Mouse (Mus musculus) forebrain, postnatal 0 days (tissue): Measurements from ENCODE around the gene Pomgnt2. TPM values are rescaled to one million over a fixed set of nuclear protein-coding genes. Genes with fewer than 3 reads are reported as not detected.
A peak's percentile ranks its signal among the peaks of the same experiment; 100 is the strongest.

Source experiments
- ATAC-seq: fragments of 200-750 bp; cut with Nextera tagmentation; 2 replicates; pipeline ENCODE4 v1.8.0; 2017; ENCODE audit warnings: mild to moderate bottlenecking, moderate library complexity
- DNase-seq: peaks from one replicate; pipeline ENCODE4 v3.0.0-alpha.2; 2015
- H3K27ac ChIP-seq: fragments of 300-500 bp; sonication (generic); 2 replicates; pipeline ENCODE4 v1.5.1; 2014; ENCODE audit warnings: low read depth, mild to moderate bottlenecking, antibody characterized with exemption, low read length, moderate library complexity, mixed read lengths
- H3K27me3 ChIP-seq: fragments of 300-500 bp; sonication (generic); 2 replicates; pipeline ENCODE4 v1.6.1; 2014; ENCODE audit warnings: mild to moderate bottlenecking, low read length, mixed read lengths; ENCODE audit not compliant: insufficient read depth
- H3K36me3 ChIP-seq: fragments of 300-500 bp; sonication (generic); 2 replicates; pipeline ENCODE4 v1.6.1; 2014; ENCODE audit warnings: mild to moderate bottlenecking, moderate library complexity; ENCODE audit not compliant: insufficient read depth
- H3K4me1 ChIP-seq: fragments of 300-500 bp; sonication (generic); 2 replicates; pipeline ENCODE4 v1.6.1; 2014; ENCODE audit warnings: antibody characterized with exemption; ENCODE audit not compliant: insufficient read depth
- H3K4me2 ChIP-seq: fragments of 300-500 bp; sonication (generic); 2 replicates; pipeline ENCODE4 v1.6.1; 2014; ENCODE audit warnings: low read depth, mild to moderate bottlenecking, moderate library complexity
- H3K4me3 ChIP-seq: fragments of 300-500 bp; sonication (generic); 2 replicates; pipeline ENCODE4 v1.5.1; 2014; ENCODE audit warnings: low read depth, low read length, mixed read lengths
- H3K9ac ChIP-seq: fragments of 300-500 bp; sonication (generic); 2 replicates; pipeline ENCODE4 v1.6.1; 2014; ENCODE audit warnings: mild to moderate bottlenecking
- H3K9me3 ChIP-seq: fragments of 300-500 bp; sonication (generic); 2 replicates; pipeline ENCODE4 v1.6.1; 2016; ENCODE audit warnings: low read length
- CTCF ChIP-seq: sonication (generic); IDR thresholded peaks from 2 replicates; pipeline ENCODE4 v1.5.1; 2016; ENCODE audit warnings: antibody characterized with exemption, control low read depth, low read depth
- WGBS: fragments of 180-500 bp; shearing (Covaris S2); extraction: QIAGEN DNeasy Blood & Tissue Kit; methylation state at CpG from one replicate; pipeline ENCODE4 v1.1.7; 2014; 5-methylcytosine and 5-hydroxymethylcytosine counted together
- polyA plus RNA-seq: library from polyadenylated mRNA; unstranded; fragments of >200 nt; fragmentation: Nextera tagmentation; extraction: Ambion mirVana; gene quantifications from 2 replicates; pipeline ENCODE4 v1.2.1, GENCODE M21; 2015
- total RNA-seq: library from RNA; depleted of rRNA; stranded (reverse); fragments of >200 nt; gene quantifications from 2 replicates; pipeline ENCODE4 v1.2.3, GENCODE M21; 2014

The Pomgnt2 gene
- total and polyA plus RNA-seq, 2 experiments from 2014 or later: 35.6 to 85.7 TPM

DNA sequence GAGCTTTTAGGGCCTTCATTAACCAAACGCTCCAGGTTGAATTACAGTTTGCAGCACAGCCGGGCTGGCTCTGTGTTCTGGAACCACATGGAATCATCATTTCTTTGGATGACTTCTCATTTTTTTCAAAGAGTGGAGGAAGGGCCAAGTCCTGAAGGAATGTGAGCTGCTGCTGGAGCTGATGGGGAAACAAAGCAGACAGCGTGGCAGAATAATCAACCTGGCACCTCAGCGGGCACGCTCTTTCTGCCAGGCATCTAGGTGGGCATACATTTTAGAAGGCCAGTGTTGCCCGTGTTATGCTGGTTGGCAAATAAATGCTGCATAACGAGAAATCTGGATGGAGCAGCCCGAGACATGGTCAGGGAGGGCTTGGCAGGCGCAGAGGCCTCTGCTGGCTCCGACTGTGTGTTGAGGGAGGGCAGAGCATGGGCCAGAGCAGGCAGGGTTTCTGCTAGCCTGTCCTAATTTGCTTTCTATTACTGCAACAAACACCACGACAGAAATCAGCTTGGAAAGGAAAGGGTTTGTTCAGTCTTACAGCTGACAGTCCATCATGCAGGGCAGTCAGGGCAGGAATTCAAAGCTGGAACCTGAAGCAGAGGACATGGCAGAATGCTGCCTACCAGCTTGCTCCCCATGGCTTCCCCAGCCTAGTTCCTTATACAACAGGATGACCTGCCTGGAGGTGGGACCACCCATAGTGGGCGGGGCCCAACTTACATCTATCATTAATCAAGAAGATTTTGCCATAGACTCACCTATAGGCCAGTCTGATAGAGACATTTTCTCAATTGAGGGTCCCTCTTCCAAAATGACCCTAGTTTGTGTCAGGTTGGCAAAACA lies 22.5 kb downstream of the Pomgnt2 start:
- Histone ChIP-seq H3K36me3 (no peaks in the 10 kb centered on the region; the same call in 1 of the 2 replicates), H3K27ac (peak overlapping the region; percentile 54), H3K9me3 (no peaks in the 10 kb centered on the region), H3K4me3 (no peak overlapping the region), H3K4me1 (0 out of 2 replicates have a peak, but pooled peaks cover 4% of the 10 kb centered on the region), H3K9ac (no peak overlapping the region), H3K27me3 (no peaks in the 10 kb centered on the region), H3K4me2 (no peak overlapping the region)
- DNase-seq (peak; percentile 72), ATAC-seq (peak; percentile 72)
- TF ChIP-seq CTCF: no peak
- 50% methylated on average over 12 of the region's 12 CpGs for WGBS

DNA sequence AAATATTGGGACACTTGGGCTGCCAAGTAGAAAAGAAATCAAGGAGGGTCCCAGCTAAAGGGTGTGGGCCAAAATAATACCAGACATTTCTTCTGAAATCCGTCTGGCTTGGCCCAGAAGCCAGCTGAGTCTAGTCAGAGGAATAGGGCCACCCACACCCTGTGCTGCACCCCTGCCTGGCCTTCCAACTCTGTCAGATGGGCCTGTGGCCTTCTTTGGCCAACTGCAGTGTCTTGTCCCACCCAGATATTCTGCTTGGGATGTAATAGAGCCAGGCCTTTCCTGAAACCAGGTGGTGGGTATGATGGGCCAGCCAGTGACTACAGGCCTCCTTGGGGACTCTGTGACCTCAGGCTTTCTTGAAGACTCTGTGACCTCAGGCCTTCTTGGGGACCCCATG lies 23.7 kb downstream of the Pomgnt2 start:
- Histone ChIP-seq H3K4me1 (0 out of 2 replicates have a peak, but pooled peaks cover 4% of the 10 kb centered on the region), H3K9me3 (no peaks in the 10 kb centered on the region), H3K27ac (no peak overlapping the region), H3K27me3 (no peaks in the 10 kb centered on the region), H3K36me3 (no peaks in the 10 kb centered on the region), H3K9ac (no peak overlapping the region), H3K4me2 (no peak overlapping the region), H3K4me3 (no peak overlapping the region)
- no peak for TF ChIP-seq CTCF
- 44% methylated on average over 1 of the region's 1 CpGs for WGBS
- ATAC-seq (no peak), DNase-seq (no peak)

DNA sequence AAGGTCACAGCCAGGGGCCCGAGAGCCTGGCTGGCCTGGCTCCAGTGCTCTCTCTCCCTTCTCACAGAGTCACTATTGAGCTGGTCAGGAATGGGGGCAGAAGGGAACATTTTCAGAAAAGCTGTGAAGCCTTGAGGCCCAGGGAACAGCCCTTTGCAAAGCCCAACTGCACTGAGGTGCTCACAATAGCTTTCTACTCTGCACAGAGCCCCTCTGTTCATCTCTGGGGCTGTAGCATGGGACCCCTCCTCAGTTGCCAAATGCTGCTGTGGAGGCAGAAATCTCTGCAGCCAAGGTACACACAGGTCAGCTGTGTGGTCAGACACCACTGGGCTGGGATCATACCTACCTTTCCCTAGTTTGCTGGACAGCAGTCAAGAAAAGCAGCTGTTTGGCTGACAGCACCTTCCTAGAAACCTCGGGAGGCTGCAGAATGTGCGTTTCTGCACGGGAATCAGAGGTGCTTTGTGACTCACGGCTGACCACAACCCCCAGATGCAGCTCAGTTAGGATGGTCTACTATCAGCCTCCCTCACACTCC lies 27.0 kb downstream of the Pomgnt2 start:
- H3K36me3 ChIP-seq: no peaks in the 10 kb centered on the region
- H3K27me3 ChIP-seq: no peaks in the 10 kb centered on the region
- WGBS: 50% methylated on average over 5 of the region's 5 CpGs
- ATAC-seq (no peak), DNase-seq (no peak)
- peak overlapping the region; percentile 40 for H3K27ac ChIP-seq
- no peak overlapping the region for H3K4me2 ChIP-seq
- H3K4me3 ChIP-seq: no peak overlapping the region
- H3K9ac ChIP-seq: no peak overlapping the region
- H3K9me3 ChIP-seq: no peaks in the 10 kb centered on the region
- 0 out of 2 replicates have a peak, but pooled peaks cover 4% of the 10 kb centered on the region for H3K4me1 ChIP-seq
- TF ChIP-seq CTCF: no peak

DNA sequence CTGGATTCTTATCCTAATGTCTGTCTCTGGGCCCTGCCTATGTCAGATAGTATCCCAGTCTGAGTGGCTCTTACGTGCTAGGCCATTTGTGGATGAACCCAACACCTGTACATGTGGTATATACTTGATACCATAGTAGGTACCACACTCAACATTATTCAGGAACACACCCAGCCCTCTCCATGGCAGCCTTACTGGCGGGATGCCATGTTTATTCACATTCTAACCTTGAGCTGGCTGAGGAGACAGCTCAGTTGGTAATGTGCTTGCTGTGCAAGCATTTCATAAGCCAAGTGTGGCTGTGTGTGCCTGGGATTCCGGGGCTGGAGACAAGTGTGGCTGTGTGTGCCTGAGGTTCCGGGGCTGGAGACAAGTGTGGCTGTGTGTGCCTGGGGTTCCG lies 28.7 kb downstream of the Pomgnt2 start:
- DNase-seq (no peak), ATAC-seq (no peak)
- WGBS: 73% methylated on average over 5 of the region's 5 CpGs
- Histone ChIP-seq H3K27me3 (no peaks in the 10 kb centered on the region), H3K27ac (no peak overlapping the region), H3K4me3 (no peak overlapping the region), H3K4me1 (no peaks in the 10 kb centered on the region), H3K4me2 (no peak overlapping the region), H3K9me3 (no peaks in the 10 kb centered on the region), H3K9ac (no peak overlapping the region), H3K36me3 (no peaks in the 10 kb centered on the region)
- TF ChIP-seq CTCF: no peak

DNA sequence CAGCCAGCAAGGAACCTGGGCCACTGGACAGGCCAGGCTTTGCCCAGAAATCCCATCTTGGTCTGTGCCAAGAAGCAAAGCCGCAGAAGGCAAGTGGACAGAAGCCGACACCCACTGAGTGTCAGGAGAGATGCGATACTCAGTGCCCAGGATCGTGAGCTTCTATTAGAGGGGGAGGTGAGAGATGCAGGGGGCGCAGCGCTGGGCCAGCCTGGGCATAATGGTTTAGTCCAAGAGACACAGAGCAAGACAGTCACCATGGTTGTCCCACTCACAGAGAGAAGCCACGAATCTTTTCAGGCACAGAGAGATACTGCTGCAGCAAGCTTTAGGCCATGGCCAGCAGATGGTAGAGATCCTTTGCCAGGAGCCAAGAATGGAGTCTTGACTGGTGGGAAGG lies 32.0 kb downstream of the Pomgnt2 start:
- no peak overlapping the region for H3K9ac ChIP-seq
- H3K4me1 ChIP-seq: no peaks in the 10 kb centered on the region
- H3K4me2 ChIP-seq: no peak overlapping the region
- ATAC-seq (no peak), DNase-seq (no peak)
- H3K27ac ChIP-seq: no peak overlapping the region
- 87% methylated on average over 7 of the region's 7 CpGs for WGBS
- no peaks in the 10 kb centered on the region for H3K36me3 ChIP-seq
- TF ChIP-seq CTCF: no peak
- no peaks in the 10 kb centered on the region for H3K9me3 ChIP-seq
- H3K4me3 ChIP-seq: no peak overlapping the region
- no peaks in the 10 kb centered on the region for H3K27me3 ChIP-seq

DNA sequence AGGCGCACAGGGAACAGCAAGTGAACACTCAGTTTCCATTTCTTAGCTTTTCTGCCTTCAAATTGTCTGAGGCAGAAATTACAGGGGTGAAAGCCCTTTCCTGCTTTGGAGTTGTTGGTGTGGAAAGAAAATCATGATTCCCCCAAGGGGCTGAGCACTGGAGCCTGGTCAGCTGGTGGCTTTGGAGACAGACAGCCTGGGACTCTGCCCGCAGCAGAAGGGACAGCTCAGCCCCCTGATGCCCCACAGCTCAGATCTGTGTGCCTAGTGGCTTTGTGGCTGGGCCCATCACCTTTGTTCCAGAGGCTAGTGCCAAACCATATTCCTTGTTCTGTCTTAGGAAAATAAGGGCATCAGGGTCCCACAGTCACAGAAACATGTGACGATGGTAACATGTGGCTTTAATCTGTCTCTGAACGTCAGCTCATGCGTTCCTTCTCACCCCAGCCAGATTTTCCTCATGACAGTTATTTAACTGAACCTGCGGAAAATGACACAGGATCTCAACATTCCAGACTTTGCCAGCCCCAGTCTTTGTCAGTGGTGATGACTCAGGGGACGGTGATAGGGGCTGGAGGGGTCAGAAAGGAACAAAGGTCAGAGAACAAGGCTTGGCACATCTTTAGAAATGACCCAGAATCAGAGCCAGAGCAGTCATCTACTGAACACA lies 36.8 kb downstream of the Pomgnt2 start:
- 51% methylated on average over 7 of the region's 7 CpGs for WGBS
- no peaks in the 10 kb centered on the region for H3K36me3 ChIP-seq
- no peak overlapping the region for H3K9ac ChIP-seq
- no peak overlapping the region for H3K27ac ChIP-seq
- H3K4me1 ChIP-seq: no peaks in the 10 kb centered on the region
- ATAC-seq (no peak), DNase-seq (no peak)
- no peak overlapping the region for H3K4me2 ChIP-seq
- H3K27me3 ChIP-seq: no peaks in the 10 kb centered on the region
- no peak overlapping the region for H3K4me3 ChIP-seq
- TF ChIP-seq CTCF: no peak
- H3K9me3 ChIP-seq: no peaks in the 10 kb centered on the region

DNA sequence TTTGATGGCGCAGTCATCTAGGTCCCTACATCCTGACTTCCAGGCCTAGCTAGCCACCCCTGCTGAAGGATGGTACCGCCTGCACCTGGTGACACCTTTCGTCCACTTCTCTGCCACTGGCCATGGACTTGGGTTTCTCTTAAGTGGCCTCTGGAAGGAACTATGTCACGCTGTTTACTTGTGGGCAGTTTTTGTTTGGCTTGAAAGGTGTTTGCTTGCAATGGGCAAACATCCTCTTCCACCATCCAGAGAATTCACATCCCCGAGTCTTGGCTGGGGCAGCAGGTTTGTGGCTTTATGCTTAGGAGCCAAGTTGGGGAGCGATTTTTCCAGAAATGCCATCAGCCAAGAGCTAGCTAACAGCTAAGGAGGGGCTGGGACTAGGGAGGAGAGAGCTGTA lies 44.3 kb downstream of the Pomgnt2 start:
- no peak for DNase-seq
- no peaks in the 10 kb centered on the region for H3K36me3 ChIP-seq
- no peaks in the 10 kb centered on the region for H3K9me3 ChIP-seq
- H3K4me3 ChIP-seq: no peak overlapping the region
- H3K4me1 ChIP-seq: 0 out of 2 replicates have a peak, but pooled peaks cover 5% of the 10 kb centered on the region
- H3K27me3 ChIP-seq: no peaks in the 10 kb centered on the region
- WGBS: 83% methylated on average over 6 of the region's 6 CpGs
- no peak overlapping the region for H3K27ac ChIP-seq
- no peak for TF ChIP-seq CTCF
- H3K4me2 ChIP-seq: no peak overlapping the region
- no peak overlapping the region for H3K9ac ChIP-seq
- ATAC-seq: no peak
